Mouse (Mus musculus) cerebellum, postnatal 14 days (tissue): ENCODE measurements around the gene Gm10639.
"Not testable (repeated sequence)": the region's sequence is repeated elsewhere in the genome, so short reads cannot be mapped to it uniquely, and the experiment has no call there.

Experiments used
- DNase-seq, 2 experiments: peaks; one replicate each; pipeline ENCODE4 v3.0.0; 2021; ENCODE audit warnings: mixed read lengths in 2 of 2

The Gm10639 gene

GRCm38 (mm10) chr9:78348206-78349004 lies 58.7 kb downstream of the Gm10639 start:
- not testable (repeated sequence) for DNase-seq

DNA sequence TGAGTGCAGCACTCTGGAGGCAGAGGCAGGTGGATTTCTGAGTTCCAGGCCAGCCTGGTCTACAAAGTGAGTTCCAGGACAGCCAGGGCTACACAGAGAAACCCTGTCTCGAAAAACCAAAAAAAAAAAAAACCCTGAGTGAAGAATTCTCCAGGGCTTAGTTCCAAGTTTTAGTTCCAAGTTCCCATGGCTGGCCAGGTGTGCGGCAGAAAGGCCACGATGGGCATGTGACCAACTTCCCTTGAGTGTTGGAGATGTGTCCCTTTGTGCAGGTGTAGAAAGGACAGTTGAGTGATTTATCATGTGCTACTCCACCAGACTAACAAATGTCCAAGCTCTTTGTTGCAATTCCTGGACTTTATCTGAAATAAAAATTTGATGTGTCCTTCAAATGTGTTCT lies 59.4 kb downstream of the Gm10639 start:
- DNase-seq, result not testable (repeated sequence)

- DNase-seq, result not testable (repeated sequence)
Measured at GRCm38 (mm10) chr9:78350007-78350406, 60.3 kb downstream of the Gm10639 start.

DNA sequence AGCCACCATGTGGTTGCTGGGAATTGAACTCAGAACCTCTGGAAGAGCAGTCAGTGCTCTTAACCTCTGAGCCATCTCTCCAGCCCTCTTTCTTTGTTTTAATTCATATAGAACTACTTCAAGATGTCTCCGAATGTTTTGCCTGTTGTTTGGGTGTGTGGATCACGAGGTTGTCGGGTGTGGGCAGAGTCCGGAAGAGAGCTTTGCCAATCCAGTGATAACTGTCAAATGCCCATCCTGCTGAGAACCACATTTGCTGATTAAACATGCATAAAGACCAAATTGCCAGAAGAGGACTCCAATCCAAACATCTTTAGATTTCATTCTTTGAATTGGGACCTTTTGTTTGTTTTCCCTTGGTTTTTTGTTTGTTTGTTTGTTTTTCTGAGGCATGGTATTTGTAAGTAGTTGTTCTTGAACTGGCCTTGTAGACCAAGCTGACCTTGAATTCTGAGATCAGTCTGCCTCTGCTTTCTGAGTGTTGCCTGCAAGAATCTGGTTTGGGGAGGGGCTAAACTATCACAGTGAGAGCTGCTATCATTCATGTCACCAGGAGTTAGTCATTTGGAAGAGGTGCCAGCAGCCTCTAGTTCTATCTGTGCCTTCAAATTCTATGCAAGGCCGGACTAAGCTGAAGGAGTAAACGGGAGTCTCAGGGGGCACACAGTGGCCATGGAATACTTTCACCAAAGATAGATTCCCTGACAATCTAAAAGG lies 61.9 kb downstream of the Gm10639 start:
- no peak for DNase-seq
